Mouse (Mus musculus): ENCODE measurements around the gene Wasf3.

Wasf3 gene

DNA sequence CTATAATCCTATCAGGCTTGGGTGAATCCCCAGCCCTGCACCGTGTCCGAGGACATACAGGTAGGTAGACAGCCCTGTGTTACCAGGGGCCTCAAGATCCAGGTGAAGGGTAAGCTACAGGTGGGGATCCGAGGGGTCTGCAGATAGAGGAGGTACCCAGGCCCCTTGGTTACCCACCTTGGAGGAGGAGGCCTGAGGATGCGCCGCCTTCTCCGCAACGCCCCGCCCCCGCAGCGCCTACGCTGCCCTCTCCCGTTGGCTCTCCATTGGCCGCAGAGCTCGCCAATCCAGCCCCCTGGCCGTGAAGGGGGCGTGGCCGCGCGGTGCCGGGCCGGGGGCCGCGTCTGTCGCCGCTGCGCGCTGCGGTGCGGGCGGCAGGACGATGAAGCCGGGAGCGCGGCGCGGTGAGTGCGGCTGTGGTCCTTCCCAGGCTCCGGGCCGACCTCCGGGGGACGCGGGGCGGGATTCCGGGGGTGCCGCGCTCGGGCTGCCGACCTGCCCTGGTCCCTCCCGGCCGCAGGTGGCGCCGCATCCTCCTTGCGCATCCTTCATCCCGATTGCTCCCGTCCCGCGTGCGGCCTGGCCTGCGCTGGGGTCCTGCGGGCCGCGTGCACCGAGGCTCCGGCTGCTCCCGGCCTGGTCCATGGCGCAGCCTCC, at the start of gene Wasf3:
Gene Wasf3 (plus strand): TSS at position 51 of the 657 bp plus-strand sequence.
- DNase-seq (ENCODE audit: low read depth in 2 of 2, low spot score in 2 of 2): no peak

- DNase-seq (ENCODE audit: low read depth in 2 of 2, low spot score in 2 of 2): no peak
These were observed 46.7 kb upstream of the Wasf3 start for GRCm38 (mm10) chr5:146338064-146338463.

- no peak for DNase-seq (ENCODE audit: low read depth in 2 of 2, low spot score in 2 of 2)
These were observed 44.7 kb upstream of the Wasf3 start for GRCm38 (mm10) chr5:146340037-146340436.

DNA sequence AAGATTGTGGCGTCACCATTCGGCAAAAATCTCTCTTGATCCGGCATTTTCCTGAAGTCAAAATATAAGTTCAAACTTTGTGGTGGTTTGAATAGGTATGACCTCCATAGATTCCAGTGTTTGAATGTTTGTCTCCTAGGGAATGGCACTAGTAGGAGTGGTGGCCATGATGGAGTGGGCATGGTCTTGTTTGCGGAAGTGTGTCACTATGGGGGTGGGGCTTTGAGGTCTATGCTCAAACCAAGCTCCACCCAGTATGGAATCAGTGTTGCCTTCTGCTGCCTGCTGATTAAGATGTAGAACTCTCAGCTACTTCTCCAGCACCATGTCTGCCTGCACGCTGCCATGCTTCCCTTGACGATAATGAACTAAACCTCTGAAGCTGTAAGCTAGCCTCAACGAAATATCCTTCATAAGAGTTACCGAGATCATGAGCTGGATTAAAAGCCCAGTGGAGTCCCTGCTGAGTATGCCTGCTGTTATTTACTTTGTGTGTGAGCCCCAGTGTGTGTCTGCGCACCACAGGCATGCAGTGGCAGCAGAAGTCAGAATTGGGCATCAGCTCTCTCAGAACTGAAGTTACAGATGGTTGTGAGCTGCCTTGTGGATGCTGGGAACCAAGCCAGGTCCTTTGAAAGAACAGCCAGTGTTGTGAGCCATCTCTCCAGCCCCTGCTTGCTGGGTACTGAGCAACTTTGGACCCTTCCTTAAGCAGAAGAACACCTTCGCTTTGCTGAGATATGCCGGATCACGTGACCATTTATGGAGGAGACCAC, 39.7 kb upstream of the Wasf3 start:
- no peak for DNase-seq (ENCODE audit: low read depth in 2 of 2, low spot score in 2 of 2)

DNA sequence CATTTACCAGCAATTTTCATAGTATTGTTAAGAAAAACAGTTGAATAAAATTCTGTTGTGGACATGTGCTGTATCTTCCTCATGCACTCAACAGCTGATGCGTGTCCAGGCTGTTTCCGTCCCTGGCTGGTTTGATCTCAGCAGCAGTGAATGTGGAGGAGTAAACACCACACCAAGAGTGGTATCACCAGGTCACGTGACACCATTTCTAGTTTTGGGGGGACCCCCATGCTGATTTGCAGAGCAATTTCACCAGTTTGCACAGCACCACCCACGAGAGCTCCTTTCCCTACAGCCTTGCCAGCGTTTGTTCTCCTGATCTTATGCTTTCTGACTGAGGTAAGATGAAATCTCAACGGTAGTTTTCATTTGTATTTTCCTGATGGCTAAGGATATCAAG, 37.7 kb upstream of the Wasf3 start:
- no peak for DNase-seq (ENCODE audit: low read depth in 2 of 2, low spot score in 2 of 2)

DNA sequence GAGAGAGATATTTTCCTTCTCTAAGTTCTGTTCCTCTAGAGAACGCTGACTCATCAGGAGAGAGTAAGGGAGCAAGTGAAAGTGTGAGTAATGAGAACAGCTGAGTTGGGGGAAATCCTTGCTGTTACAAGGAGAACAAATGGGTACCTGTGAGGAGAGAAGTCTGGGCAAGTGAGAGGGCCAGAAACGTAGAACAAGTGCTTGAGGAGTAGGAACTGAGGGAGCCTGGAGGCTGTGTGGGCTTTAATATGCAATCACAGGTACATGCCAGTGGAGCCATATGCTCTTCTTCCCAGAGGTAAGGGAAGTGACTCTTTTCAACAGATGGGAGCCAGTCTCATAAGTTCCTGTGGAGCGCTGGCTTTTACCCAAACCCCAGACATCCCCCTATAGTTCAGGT, 35.6 kb upstream of the Wasf3 start:
- no peak for DNase-seq (ENCODE audit: low read depth in 2 of 2, low spot score in 2 of 2)

- DNase-seq (ENCODE audit: low read depth in 2 of 2, low spot score in 2 of 2): no peak
These were observed 34.0 kb upstream of the Wasf3 start for GRCm38 (mm10) chr5:146350784-146351183.

DNA sequence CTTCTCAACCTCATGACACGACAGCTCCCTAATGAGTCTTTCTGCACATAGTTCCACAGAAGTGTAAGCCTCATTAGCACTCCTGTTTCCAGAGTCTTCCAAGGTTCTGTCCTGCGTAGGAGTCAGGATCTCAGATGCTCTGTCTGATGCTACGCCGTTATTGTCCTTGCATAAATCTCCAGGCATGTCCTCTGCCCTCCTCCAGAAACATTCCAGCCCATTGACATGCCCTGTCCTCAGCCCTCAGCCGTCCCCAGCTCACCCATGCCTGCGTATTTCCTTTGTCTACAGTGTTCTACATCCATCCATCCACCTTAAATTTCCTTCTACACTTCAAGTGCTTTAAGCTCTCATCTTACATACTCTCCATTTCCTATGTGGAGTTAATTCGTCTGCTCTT, 32.8 kb upstream of the Wasf3 start:
- DNase-seq (ENCODE audit: low read depth in 2 of 2, low spot score in 2 of 2): no peak

GRCm38 (mm10) chr5:146360386-146360785, 24.4 kb upstream of the Wasf3 start:
- no peak for DNase-seq (ENCODE audit: low read depth in 2 of 2, low spot score in 2 of 2)

DNA sequence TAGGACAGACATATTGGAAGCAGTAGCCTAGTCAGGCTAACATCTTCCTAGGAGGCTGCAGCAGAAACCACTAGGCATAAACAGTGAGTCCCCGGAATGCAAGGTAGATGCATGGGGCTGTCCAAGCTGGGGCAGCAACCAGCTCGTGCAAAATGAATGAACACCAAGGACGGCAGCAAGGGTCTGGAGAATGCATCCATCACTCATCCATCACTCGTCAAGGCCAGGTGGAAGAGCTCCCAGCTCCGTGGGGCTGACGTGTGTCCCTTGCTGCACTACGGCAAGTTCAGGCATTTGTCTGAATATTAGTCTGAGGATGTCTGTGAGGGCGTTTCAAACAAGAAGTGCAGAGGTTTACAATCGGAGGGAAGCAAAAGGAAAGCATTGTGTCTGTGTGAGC, 22.1 kb upstream of the Wasf3 start:
- DNase-seq (ENCODE audit: low read depth in 2 of 2, low spot score in 2 of 2): no peak

DNA sequence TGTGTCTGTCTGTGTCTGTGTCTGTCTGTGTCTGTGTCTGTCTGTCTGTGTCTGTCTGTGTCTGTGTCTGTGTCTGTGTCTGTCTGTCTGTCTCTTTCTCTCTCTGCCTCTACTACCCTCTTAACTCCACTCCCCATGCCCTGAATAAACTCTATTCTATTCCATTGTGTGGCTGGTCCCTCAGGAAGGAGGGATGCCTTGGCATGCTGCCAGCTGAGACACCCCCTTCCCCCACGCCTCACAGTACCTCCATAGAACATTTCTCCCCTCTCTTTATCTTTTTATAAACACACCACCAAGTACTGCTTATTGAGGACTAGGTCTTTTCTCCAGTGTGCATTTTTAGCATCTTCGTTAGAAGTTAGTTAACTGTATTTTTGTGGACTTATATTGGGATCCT, 16.4 kb upstream of the Wasf3 start:
- no peak for DNase-seq (ENCODE audit: low read depth in 2 of 2, low spot score in 2 of 2)

GRCm38 (mm10) chr5:146368971-146369370, 15.8 kb upstream of the Wasf3 start:
- DNase-seq (ENCODE audit: low read depth in 2 of 2, low spot score in 2 of 2): no peak

DNA sequence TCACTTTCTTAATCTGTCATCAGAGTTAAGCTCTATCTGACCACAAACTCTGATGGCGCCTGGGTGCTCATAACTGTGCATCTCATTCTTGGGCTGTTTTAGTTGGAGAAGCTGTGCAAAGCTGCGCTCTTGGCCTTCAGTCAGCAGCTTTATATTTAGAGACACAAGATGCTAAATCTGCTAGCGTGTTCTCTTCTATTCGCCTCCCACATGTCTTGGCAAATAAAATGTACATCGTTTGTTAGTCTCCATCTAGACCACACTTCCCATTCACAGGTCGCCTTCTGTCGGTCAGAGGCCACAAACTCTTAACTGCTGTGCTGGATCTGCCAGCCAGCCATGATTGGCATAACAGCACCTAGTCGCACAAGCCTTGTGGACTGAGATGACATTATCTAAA, 14.0 kb upstream of the Wasf3 start:
- DNase-seq (ENCODE audit: low read depth in 2 of 2, low spot score in 2 of 2): no peak

- DNase-seq (ENCODE audit: low read depth in 2 of 2, low spot score in 2 of 2): no peak
These were observed 11.5 kb upstream of the Wasf3 start for GRCm38 (mm10) chr5:146373238-146373637.

DNA sequence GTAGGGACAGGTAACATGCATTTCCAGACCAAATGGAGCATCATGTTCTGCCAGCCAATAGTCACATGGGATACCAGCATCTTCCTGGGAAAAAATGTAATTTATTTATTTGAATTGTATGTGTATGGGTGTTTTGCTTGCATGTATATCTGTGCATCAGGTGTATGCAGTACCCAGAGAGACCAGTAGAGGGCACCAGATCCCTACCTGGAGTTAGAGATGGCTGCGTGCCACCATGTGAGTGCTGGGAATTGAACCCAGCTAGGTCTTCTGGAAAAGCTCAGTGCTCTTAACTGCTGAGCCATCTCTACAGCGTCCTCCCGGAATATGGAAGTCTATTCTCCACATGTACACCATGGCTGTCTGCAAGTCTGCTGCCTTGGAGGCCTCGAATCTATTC, 8.2 kb upstream of the Wasf3 start:
- DNase-seq (ENCODE audit: low read depth in 2 of 2, low spot score in 2 of 2): no peak

GRCm38 (mm10) chr5:146380041-146380440, 4.7 kb upstream of the Wasf3 start:
- DNase-seq (ENCODE audit: low read depth in 2 of 2, low spot score in 2 of 2): no peak

- no peak for DNase-seq (ENCODE audit: low read depth in 2 of 2, low spot score in 2 of 2)
These were observed 2.5 kb upstream of the Wasf3 start for GRCm38 (mm10) chr5:146382268-146382667.

DNA sequence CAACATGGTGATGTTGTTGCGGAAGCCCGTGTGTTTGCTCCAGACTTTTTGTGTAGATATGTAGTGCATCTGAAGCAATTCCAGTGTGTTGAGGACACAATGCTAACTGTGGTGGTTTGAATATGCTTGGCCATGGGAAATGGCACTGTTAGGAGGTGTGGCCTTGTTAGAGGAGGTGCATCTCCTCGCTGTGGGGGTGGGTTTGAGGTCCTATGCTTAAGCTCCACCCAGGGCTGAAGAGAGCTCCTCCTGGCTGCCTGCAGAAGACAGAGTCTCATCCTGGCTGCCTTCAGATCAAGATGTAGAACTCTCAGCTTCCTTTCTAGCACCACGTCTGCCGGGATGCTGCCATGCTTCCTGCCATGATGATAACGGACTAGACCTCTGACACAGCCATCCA, 1.4 kb upstream of the Wasf3 start:
- DNase-seq (ENCODE audit: low read depth in 2 of 2, low spot score in 2 of 2): no peak

DNA sequence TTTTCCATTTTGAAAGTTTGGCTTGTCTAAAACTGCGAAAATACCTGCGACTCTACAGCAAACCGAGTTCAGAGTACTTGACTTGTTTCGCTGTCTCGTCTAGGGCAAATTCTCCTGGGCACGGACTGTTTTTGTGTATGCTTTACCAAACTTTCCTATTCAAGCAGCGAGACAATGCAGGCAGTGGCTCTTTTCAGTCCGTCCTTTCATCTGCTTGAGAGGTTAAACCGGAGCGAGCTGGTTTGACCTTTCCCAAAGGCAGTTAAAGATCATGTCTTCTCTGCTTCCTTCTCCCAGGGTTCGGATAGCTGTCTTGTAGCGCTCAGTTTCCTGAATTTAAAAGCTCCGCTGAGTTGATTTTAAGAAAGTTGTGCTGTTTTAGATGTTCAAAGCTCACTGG, 1.2 kb downstream of the Wasf3 start:
- no peak for DNase-seq (ENCODE audit: low read depth in 2 of 2, low spot score in 2 of 2)

GRCm38 (mm10) chr5:146386906-146387305, 2.1 kb downstream of the Wasf3 start:
- no peak for DNase-seq (ENCODE audit: low read depth in 2 of 2, low spot score in 2 of 2)

- no peak for DNase-seq (ENCODE audit: low read depth in 2 of 2, low spot score in 2 of 2)
These were observed 9.8 kb downstream of the Wasf3 start for GRCm38 (mm10) chr5:146394563-146394962.

DNA sequence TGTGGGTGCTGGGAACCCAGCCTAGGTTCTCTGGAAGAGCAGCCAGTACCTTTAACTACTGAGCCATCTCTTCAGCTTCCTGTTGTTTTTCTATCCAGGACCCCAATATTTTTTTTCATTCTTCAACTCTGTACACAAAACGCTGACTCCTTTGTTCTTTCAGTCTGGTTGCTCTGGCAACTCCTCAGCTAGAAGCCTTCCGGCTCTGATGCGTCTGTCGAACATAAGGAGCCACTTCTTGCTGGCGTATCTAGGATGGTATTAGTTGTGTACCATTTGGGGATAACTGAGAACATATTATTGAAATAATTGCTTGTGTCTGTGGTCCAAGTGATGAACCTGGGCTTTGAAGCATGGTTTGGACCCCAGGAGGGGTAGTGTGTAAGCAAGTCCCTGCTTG, 12.5 kb downstream of the Wasf3 start:
- DNase-seq (ENCODE audit: low read depth in 2 of 2, low spot score in 2 of 2): no peak
